In genomic region chr11:88187417-88188133, GRCm38 (mm10) we compare ENCODE assay signal across 7 mouse cellular contexts. TPM values are rescaled to one million over a fixed set of nuclear protein-coding genes. Genes with fewer than 3 reads are reported as not detected.
DNase-seq lines count a peak whose midpoint lies in the region; ATAC-seq lines count a peak whose summit lies in the region.

No protein-coding gene starts in this region.

- H3K9me3 ChIP-seq in limb, embryonic 10.5 days (replicated peaks), result no peaks in the 10 kb centered on the region
- H3K9me3 ChIP-seq in midbrain, embryonic 12.5 days, result no peaks in the 10 kb centered on the region

- peak overlapping the region; percentile 83 for H3K27ac ChIP-seq in limb, embryonic 10.5 days
- H3K27ac ChIP-seq in midbrain, embryonic 12.5 days (replicated peaks), result peak overlapping the region; percentile 68

- peak; percentile 86 for ATAC-seq in midbrain, embryonic 12.5 days (ENCODE audit: low FRiP score, low read depth)

- WGBS in limb, embryonic 10.5 days, result 13% methylated on average over 25 of the region's 25 CpGs
- 13% methylated on average over 24 of the region's 25 CpGs for WGBS in midbrain, embryonic 12.5 days

- H3K4me3 ChIP-seq in limb, embryonic 10.5 days, result peak overlapping the region; percentile 41
- peak overlapping the region; percentile 13; the same call in 1 of the 2 replicates for H3K4me3 ChIP-seq in midbrain, embryonic 12.5 days

- H3K27me3 ChIP-seq in limb, embryonic 10.5 days (ENCODE audit: low read depth, poor library complexity, severe bottlenecking), result peaks cover 31% of the 10 kb centered on the region
- H3K27me3 ChIP-seq in midbrain, embryonic 12.5 days, result peaks cover 33% of the 10 kb centered on the region

- H3K9ac ChIP-seq in midbrain, embryonic 12.5 days (replicated peaks), result peak overlapping the region; percentile 26; the same call in 1 of the 2 replicates

- peak; percentile 93 for DNase-seq in adrenal gland, adult 2 months
- DNase-seq in embryo, embryonic 9.5 days (ENCODE audit: extremely low spot score), result peak; percentile 85
- DNase-seq in heart, adult 11 months, result peak; percentile 99
- DNase-seq in kidney, adult 18-20 months, result peak; percentile 90
- peak; percentile 88 for DNase-seq in limb, embryonic 10.5 days (ENCODE audit: low spot score)
- peak; percentile 91 for DNase-seq in skeletal muscle tissue, adult 2 months (ENCODE audit: low read depth, low spot score)

- peaks cover 42% of the 10 kb centered on the region for H3K4me1 ChIP-seq in limb, embryonic 10.5 days
- H3K4me1 ChIP-seq in midbrain, embryonic 12.5 days, result peaks cover 27% of the 10 kb centered on the region

- peak overlapping the region; percentile 42 for H3K4me2 ChIP-seq in midbrain, embryonic 12.5 days (replicated peaks)

- H3K36me3 ChIP-seq in limb, embryonic 10.5 days, result peaks cover 29% of the 10 kb centered on the region
- peaks cover 23% of the 10 kb centered on the region for H3K36me3 ChIP-seq in midbrain, embryonic 12.5 days

RNA-seq across cellular contexts. Expression of gene Mrps23, which starts 16.6 kb away (rescaled TPM):
- total RNA-seq in adrenal gland, adult 2 months (2021), result 100 to 1,000 TPM; 194 to 208 TPM
- polyA plus RNA-seq in adrenal gland, adult 2 months (2012; rRNA removed), result 44.9 and 51.2 TPM in 2 replicates
- polyA plus RNA-seq in limb, embryonic 10.5 days (2016; fragmentation: Nextera tagmentation; extraction: Ambion mirVana), result 57.9 and 68.1 TPM in 2 replicates
- polyA plus RNA-seq in midbrain, embryonic 12.5 days (2016; fragmentation: Nextera tagmentation; extraction: Ambion mirVana), result 69.5 and 71.1 TPM in 2 replicates

Comparison
In these comparisons a context has a peak if more than half of its experiments do, and no peak if none do; other contexts are left out.
1. Peak in every context shown above with its lines: DNase-seq, ATAC-seq, H3K4me3 ChIP-seq and H3K27ac ChIP-seq.